Mouse (Mus musculus) kidney, adult 8-10 months (tissue): Measurements from ENCODE around the gene Fpgs.
A peak's percentile ranks its signal among the peaks of the same experiment; 100 is the strongest.

Experiments used
- DNase-seq, 2 experiments: peaks; one replicate each; pipeline ENCODE4 v3.0.0; 2022

The Fpgs gene

GRCm38 (mm10) chr2:32693823-32694411 is 10.0 kb downstream of the Fpgs start:
- peak; percentile 93 to 94 for DNase-seq

GRCm38 (mm10) chr2:32693282-32693681 is 10.7 kb downstream of the Fpgs start:
- peak; percentile 61 to 64 for DNase-seq

- DNase-seq = no peak
Measured at GRCm38 (mm10) chr2:32692496-32692895, 11.4 kb downstream of the Fpgs start.

- DNase-seq = no peak
Measured at GRCm38 (mm10) chr2:32691041-32691440, 12.9 kb downstream of the Fpgs start.

GRCm38 (mm10) chr2:32689420-32689819 is 14.5 kb downstream of the Fpgs start:
- peak; percentile 85 to 92 for DNase-seq

GRCm38 (mm10) chr2:32687562-32687961 is 16.4 kb downstream of the Fpgs start:
- DNase-seq = no peak

GRCm38 (mm10) chr2:32686640-32687039 is 17.3 kb downstream of the Fpgs start:
- no peak for DNase-seq

GRCm38 (mm10) chr2:32685807-32686206 is 18.1 kb downstream of the Fpgs start:
- DNase-seq = no peak

GRCm38 (mm10) chr2:32684681-32685428 is 19.1 kb downstream of the Fpgs start:
- DNase-seq = no peak

- no peak for DNase-seq
Measured at GRCm38 (mm10) chr2:32683701-32684100, 20.2 kb downstream of the Fpgs start.

- DNase-seq = no peak
Measured at GRCm38 (mm10) chr2:32682721-32683417, 21.1 kb downstream of the Fpgs start.

- no peak for DNase-seq
Measured at GRCm38 (mm10) chr2:32681754-32682153, 22.2 kb downstream of the Fpgs start.

GRCm38 (mm10) chr2:32680961-32681650 is 22.8 kb downstream of the Fpgs start:
- no peak for DNase-seq

GRCm38 (mm10) chr2:32680051-32680451 is 23.9 kb downstream of the Fpgs start:
- DNase-seq = no peak

- no peak for DNase-seq
Measured at GRCm38 (mm10) chr2:32677683-32678082, 26.3 kb downstream of the Fpgs start.

- no peak for DNase-seq
Measured at GRCm38 (mm10) chr2:32676821-32677220, 27.1 kb downstream of the Fpgs start.

GRCm38 (mm10) chr2:32673176-32673917 is 30.6 kb downstream of the Fpgs start:
- peak in 1 of 2 experiments; percentile 34 for DNase-seq

GRCm38 (mm10) chr2:32671907-32672595 is 31.9 kb downstream of the Fpgs start:
- DNase-seq = no peak

- no peak for DNase-seq
Measured at GRCm38 (mm10) chr2:32671147-32671546, 32.8 kb downstream of the Fpgs start.

GRCm38 (mm10) chr2:32669876-32670275 is 34.1 kb downstream of the Fpgs start:
- no peak for DNase-seq

GRCm38 (mm10) chr2:32668176-32668575 is 35.8 kb downstream of the Fpgs start:
- DNase-seq = no peak

GRCm38 (mm10) chr2:32667775-32668174 is 36.2 kb downstream of the Fpgs start:
- no peak for DNase-seq
